Mouse (Mus musculus) lung, postnatal 0 days (tissue): ENCODE results near the gene Nrl.

Experiments used
- CTCF ChIP-seq: IDR thresholded peaks from 2 replicates; pipeline ENCODE4 v1.5.1; 2016; ENCODE audit warnings: antibody characterized with exemption, mild to moderate bottlenecking
- EP300 ChIP-seq: IDR thresholded peaks from 2 replicates; pipeline ENCODE4 v1.6.1; 2016; ENCODE audit warnings: antibody characterized with exemption, mild to moderate bottlenecking, control low read depth

- no peak for TF ChIP-seq CTCF
- TF ChIP-seq EP300, result no peak
These were observed 26.6 kb upstream of the Nrl start for GRCm38 (mm10) chr14:55551347-55551746.
